Mouse (Mus musculus) urinary bladder, postnatal 36 days (tissue): ENCODE data around the gene Ccdc9b.

Experiments
- DNase-seq, 2 experiments: peaks; one replicate each; pipeline ENCODE4 v3.0.0; 2022; ENCODE audit warnings: low spot score in 2 of 2, mixed read lengths in 1 of 2

The Ccdc9b gene

DNA sequence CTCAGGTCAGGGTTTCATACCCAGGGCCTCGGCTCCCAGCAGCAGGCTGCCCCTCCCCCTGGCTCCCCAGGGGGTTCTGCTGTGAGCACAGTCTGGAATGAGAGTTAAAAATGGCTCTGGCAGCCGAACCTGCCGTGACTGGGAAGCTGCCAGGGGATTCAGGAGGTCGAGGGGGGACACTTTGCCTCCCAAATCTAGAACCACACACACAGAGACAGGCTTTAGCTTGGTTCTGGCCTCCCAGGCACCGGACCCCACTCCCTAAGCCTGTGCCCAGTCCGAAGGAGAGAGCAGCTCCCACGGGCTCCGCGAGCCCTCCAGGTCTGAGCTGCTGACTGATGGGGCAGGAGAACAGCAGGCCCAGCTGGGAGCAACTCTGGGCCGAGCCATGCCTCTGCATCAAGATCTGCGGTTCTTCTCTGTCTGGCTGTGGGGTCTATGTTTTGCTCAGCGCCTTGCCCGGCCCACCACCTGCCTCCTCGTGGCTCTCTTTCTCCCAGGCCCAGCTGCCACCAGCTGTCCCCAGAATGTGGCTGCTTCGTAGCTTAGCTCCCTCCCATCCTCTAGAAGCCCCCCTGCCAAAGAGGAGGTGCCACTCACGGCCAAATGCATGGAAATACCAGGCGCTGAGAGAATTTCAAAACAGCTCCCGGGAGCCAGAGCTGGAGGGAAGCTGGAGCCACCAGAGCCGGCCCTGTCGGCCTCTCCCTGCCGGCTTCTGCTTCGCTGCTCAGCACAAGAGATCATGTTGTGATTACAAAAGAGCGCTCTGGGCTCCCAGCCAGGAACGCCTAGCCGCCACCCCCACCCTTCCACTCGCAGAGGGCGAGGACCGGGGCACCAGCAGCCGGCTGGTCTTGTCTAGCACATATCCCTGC, at the start of gene Ccdc9b:
Gene Ccdc9b, minus strand, starts transcription at position 756 of the 878 bp plus-strand sequence.
- DNase-seq = peak; percentile 91 to 96

DNA sequence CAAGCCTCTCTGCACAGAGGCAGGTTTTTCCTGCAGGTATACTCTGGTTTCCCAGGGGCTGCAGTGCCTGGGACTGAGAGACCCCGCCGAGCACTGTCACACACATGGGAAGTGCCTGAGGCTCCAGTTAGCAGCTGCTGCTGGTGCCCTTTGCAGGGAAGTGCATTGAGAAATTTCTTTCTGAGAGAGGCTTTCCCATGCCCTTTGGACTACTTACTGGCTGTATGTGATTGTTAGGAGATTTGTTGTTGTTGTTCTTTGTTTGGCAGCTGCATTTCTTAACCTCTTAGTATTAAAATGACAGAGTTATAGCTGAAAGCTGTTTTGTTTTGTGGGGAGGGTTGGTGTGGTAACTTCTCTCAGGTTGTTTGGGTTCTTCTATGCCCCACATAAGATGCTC, 48.4 kb upstream of the Ccdc9b start:
- no peak for DNase-seq

DNA sequence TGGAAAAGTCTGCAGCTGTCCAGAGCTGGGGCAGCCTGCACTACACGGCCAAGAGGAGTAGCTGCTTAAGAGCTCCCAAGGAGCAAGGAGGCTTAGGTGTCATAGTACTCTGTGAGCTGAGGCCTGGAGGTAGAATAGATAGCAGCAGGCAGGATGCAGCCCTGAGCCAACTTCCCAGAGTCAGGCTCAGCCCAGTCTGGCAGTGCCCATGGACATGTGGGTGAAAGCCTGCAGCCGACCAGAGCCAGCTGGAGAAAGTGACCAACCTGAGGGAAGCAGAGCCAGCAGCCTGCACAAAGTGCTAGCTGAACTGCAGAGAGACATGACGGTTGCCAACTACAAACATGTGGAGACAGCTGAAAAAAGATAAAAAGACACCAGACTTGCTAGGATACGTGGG, 44.4 kb upstream of the Ccdc9b start:
- DNase-seq = peak in 1 of 2 experiments; percentile 28

DNA sequence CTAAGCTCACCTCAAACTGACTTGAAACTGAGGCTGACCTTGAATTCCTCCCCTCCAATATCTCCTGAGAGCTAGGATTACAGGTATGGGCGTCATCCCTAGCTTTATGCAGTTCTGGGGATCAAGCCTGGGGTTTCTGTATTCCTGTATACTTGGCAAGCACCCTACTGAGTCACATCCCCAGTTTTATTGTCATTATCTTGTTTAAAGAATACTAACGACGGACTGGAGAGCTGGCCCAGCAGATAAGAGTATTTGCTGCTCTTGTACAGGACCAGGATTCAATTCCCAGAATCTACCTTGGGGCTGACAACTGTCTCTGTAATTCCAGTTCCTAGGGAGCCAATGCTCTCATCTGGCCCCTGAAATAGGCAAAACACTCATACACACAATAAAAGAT, 43.3 kb upstream of the Ccdc9b start:
- no peak for DNase-seq

DNA sequence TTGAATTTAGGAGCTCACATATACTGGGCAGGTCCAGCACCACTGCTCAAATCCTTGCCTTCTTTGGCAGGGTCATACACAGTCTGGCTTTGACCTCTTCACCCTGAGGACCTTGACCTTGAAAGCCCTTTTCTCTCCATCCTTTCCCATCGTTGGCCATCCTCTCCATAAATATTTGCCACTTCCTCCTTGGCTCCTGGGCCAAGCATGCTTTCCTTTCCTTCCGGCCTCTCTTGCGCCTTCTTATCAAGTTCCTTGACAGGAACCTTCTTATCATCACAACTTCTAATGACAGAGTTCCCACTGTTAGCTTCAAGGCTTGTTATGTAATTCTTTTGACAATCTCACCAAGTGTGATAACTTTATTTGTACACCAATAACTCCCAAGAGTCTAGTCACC, 42.7 kb upstream of the Ccdc9b start:
- no peak for DNase-seq

DNA sequence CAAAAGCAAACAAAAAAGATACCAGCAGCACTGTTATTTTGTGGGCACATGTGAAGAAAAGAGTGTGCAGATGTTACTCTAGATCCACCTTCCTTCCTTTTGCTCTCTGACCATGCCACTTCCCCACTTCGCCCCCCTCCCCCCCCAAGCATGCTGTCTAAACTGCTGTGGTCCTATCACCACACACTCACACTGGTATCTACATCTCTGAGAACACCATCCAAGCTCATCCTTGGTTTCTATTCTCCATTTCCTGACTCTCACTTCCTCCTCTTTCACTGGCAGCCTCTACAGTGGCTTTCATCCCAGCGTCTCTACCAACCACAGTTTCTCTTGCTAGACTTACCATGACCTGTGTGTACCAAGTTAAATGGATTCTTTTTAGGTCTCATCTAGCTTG, 42.0 kb upstream of the Ccdc9b start:
- no peak for DNase-seq

DNA sequence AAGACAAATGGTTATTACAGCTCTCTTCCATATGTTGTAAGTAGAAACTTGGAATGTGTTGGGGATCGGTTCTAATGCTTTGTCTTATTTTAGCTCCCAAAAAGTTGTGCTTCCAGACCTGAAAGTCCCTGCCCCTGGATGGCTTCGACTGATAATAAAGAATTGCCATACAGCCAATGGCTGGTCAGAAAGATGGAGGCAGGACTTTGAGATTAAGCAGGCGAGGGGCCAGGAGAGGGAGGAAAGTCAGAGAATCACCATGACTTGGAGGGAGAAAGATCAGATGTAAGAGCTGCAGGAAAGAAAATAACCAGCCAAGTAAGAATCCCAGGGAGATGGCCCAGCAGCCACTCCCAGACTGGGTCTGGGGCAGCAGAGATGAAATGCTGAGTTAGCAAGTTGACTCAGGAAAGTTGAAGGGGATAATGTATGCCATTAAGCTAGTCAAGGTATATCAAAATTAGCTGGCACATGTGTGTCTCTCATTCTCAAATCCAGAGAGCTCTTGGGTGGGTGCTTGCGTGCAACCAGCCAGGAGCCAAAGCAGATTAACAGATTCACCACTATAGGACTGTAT, 40.2 kb upstream of the Ccdc9b start:
- DNase-seq = no peak

DNA sequence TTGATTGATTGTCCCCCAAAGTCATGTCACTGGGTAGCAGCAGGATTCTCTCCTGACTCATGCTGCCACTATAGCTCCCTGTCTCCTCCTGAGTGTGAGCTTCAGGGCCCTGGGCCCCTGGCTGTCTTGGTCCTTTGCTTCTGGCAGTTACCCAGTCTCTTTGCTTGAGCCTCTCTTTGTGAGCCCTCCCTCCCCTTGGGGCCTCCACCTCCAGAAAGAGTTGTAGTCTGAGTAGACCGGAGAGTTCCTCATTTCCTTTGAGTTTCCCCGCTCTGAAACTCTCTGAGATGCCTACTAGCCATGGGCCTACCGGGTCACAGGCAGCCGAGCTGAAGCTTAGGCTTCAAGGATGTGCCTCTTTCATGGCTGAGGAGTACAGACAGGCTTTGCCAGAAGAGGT, 31.2 kb upstream of the Ccdc9b start:
- no peak for DNase-seq

DNA sequence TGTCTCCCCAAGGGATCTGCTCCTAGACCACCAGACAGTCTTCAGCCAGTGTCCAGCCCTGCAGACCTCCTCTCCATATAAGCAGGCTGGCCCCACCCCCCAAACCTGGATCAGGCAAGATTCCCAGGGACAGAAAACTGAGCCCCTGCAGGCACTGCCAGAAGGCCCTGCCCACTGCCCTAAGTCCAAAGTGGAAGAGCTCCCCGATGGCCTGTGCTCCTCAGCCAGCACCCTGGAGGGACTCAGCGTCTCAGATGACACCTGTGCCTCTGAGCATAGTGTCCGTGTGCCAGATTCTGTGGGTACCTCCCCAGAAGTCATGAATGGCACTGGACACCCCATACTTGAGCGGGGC, 29.8 kb upstream of the Ccdc9b start:
- no peak for DNase-seq

DNA sequence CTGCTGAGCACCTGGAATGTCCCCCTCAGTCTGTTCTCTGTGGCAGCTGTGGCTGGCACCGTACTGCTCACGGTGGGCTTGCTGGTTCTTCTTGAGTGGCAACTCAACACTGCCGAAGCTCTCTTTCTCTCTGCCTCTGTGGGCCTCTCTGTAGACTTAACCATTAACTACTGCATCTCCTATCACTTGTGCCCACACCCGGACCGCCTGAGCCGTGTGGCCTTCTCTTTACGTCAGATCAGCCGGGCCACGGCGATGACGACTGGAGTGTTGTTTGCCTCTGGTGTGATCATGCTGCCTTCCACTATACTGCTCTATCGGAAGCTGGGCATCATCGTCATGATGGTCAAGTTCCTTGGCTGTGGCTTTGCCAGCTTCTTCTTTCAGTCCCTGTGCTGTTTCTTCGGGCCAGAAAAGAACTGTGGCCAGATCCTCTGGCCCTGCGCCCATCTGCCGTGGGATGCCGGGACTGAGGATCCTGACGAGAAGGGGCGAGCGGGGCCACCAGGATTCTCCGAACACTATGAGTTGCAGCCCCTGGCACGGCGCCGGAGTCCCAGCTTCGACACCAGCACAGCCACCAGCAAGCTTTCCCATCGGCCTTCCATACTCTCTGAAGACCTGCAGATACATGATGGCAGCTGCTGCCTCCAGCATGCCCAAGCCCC, 29.3 kb upstream of the Ccdc9b start:
- no peak for DNase-seq

DNA sequence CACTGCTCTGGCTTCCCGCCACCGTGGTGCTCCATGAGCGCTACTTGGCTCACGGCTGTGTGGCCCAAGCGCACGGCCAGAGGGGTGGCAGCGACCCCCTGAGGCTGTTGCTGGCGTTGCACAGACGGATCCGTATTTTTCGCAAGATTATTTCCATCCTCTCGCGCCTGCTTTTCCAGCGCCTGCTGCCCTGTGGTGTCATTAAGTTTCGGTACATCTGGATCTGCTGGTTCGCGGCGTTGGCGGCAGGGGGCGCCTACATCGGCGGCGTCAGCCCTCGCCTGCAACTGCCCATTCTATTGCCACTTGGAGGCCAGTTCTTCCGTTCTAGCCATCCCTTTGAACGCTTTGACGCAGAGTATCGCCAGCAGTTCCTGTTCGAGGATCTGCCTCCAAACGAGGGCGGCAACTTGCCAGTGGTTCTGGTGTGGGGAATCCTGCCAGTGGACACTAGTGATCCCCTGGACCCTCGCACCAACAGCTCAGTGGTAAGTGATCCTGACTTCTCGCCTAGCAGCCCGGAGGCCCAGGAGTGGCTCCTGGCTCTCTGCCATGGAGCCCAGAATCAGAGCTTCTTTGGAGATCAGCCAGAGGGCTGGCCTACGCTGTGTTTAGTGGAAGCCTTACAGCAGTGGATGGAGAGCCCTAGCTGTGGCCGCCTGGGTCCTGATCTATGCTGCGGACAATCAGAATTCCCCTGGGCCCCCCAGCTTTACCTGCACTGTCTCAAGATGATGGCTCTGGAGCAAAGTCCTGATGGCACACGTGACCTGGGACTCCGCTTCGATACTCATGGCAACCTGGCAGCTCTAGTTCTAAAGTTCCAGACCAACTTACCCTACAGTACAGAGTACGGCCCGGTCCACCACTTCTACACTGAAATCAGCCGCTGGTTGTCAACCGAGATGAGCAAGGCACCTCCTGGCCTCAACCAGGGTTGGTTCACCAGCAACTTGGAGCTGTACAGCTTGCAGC, 28.4 kb upstream of the Ccdc9b start:
- DNase-seq = peak; percentile 47 to 70

DNA sequence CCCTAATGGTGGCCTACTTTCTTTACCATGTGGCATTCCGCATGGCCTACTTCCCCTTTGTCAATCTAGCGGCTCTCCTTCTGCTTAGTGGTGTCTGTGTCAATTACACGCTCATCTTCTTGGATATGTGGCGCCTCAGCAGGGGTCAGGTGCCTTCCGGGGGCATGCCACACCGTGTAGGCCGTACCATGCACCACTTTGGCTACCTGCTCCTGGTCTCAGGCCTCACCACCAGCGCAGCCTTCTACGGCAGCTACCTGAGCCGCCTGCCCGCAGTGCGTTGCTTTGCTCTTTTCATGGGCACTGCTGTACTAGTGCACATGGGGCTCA, 27.7 kb upstream of the Ccdc9b start:
- no peak for DNase-seq

DNA sequence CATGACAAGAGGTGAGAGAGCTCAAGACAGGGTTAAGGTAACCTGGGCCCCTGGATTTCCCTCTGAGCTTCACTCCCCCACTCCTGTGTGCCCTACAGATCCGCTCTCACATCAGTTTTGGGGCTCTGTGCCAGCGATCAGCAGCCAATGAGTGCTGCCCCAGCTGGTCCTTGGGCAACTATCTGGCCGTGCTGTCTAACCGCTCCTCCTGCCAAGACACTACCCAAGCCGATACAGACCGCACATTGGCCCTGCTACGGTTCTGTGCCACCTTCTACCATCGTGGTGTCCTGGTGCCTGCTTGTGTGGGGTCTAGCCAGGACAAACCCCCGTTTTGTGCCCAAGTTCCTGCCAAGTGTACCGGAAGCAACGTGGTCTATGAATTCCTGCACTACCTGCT, 27.0 kb upstream of the Ccdc9b start:
- peak in 1 of 2 experiments; percentile 53 for DNase-seq

DNA sequence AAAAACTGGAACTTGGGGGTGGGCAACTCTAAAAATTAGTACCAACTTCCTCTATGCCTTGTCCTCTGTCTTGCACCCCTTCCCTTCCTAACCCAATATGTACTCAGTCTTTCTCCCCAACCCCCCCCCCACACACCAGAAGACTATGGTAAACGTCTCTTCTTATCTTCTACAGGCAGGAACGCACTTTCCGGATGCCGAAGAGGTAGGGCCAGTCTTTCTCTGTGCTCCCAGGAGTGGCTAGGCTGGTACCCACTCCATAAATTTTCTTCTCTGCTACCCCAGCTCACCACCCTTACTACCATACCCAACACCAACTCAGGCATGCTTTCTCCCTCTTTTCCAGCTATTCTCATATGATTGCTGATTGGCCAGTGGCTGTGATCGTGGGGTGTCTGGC, 24.1 kb upstream of the Ccdc9b start:
- no peak for DNase-seq

DNA sequence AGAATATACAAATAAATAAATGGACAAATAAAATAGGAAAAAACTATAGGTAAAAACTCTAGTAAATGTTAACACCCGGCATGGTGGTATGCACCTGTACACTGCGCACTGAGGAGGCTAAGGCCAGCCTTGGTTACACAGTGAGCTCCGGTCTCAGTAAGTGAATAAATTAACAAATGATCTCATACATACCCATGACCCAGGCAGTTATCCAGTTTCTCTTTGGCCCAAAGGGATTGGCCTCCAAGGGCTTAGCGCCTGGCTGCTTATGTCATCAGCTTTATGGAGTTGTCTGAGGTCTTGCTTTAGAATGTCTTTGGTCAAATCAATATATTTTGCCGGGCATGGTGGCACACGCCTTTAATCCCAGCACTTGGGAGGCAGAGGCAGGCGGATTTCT, 21.2 kb upstream of the Ccdc9b start:
- no peak for DNase-seq

DNA sequence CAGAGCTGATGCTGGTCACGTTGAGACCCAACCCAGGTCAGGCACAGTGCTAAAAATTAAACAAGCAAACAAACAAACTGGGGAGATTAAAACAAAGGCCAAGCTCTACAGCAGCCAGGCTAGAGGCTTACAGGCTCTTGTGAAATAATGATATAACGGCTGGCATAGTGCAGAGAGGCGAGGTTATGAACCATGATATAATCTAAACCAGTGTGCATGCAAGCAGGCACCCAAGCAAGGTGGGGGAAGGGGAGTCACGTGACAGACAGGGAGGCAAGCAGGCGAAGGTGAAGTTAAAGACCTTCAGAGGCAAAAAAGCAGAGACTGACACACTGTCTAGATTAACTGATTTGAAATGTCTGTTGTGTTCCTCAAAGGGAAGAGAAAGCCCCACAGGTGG, 20.6 kb upstream of the Ccdc9b start:
- DNase-seq = no peak

DNA sequence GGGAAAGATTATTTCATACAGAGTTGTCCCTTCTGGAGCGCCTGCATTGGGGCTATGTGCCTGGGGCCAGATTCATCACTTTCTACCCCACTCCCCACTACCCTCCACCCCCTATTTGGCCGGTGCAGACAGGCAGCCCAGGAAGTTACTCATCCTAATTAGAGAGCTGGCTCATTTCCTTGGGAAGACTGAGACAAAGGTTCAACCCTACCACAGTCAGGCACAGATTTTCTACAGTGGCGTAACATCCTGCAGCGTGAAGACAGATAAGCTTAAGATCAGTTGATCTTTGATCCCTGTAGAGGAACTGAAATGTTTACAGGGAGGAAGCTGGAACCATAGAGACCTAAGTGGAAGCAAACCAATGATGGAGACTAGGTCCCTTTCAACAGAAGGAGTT, 19.8 kb upstream of the Ccdc9b start:
- DNase-seq = no peak

DNA sequence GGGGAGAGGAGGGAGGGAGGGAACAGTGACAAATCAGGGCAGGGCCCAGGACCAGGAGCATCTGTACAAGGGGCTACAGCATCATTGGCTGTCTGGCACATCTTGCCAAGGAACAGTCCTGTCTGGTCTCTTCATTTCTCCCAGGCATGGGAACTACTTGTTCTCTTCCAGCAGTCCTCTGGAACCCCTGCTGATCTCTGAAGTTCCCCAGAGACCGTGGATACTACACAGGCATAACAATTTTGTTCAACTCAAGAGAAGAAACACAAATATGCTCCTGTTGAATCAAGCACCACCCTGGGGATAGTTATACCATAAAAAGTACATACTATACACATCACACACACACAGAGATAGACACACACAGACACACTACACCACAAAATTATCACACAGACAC, 18.7 kb upstream of the Ccdc9b start:
- no peak for DNase-seq

DNA sequence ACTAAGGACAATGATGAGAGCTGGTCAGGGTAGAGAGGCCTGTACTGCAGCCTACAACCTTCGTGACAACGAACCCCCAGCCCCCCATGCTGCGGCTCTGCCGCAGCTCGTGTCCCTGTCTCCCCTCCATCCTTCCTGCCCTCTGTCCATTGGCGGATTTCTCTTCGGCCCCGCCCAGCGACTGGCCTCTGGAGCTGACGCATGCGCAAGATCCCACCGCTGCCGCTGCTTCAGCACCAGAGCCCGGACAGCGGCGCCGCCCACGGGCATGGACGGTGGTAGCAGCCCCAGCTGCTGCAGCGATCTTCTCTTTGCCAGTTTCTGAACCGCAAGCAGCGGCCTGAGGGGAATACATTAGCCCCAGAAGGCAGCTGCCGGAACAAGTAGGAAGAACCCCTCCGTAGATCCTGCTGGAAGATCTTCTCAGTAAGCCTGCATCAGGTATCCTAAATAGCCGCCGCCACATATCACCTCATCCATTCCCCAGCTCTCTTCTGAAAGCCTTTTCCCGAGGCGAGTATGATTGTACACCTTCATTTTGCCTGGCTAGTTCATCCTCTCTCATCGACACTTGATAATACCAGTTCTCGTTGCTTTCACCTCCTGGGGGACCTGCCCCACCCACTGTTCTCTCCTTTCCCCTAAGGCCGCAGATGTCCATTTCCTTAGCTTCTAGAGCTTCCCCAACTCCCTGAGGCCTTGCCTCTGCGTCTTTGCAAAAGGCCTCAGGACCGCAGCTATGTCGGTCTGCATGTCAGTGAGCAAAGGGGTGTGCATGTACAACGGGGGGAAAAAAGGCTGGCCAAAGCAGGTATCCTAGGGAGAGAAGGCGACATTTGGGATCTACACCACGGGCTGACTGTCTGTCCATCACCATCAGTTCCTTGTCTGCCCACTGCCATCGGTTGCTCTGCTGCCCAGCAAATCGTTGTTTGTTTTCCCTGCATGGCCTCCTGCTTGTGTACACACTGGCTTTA, 17.3 kb upstream of the Ccdc9b start, which contains the start of gene Disp2:
Gene Disp2, plus strand, starts transcription at position 216 of the 977 bp plus-strand sequence.
- DNase-seq = peak; percentile 81 to 91

DNA sequence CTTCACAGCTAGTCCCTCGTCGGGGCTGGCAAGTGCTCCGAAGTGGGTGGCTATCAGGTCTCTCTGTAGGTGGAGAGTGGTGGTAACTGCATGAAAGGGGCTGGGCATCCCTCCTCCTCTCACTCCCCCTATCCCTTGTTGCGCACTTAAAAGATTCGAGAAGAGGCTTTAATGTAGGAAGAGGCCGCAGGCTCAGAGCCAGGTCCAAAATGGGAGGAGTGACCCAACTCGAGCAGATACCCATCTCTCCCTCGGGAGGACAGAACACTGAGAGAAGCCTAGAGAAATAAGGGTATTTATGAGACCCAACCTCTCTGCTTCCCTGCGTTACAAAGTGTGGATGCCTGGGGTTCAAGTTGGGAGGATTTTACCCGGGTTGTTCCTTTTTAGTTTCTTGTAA, 16.6 kb upstream of the Ccdc9b start:
- DNase-seq = no peak

DNA sequence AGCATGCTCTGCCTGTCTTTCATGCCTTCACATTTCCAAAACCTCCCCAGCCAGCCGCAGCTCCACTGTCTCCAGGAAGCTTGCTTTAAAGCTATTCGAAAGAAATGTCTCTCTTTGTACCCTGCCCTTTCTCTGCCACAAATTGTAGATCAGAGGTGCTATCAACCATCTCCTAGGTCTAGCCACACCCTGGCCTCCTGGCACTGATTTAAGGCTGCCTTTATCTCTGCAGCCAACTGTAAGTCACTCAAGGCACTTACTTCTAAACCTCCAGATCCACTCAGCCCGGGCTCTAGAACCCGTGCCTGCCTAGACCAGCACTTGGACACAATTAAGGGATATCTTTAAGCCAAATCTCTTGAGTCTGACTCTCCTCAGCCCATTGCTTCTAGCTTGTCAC, 16.0 kb upstream of the Ccdc9b start:
- DNase-seq = no peak
